Mouse (Mus musculus) spleen, adult 2 months (tissue): ENCODE data around the gene Gm20388.

Experiments used
- CTCF ChIP-seq: fragments of 200-500 bp; IDR thresholded peaks from 2 replicates; pipeline ENCODE4 v1.5.1; 2011; ENCODE audit warnings: mild to moderate bottlenecking, inconsistent platforms; ENCODE audit not compliant: insufficient read depth, insufficient read length, insufficient replicate concordance; ENCODE audit errors: extremely low read depth
- POLR2A ChIP-seq: fragments of 200-500 bp; IDR thresholded peaks from 2 replicates; pipeline ENCODE4 v1.6.1; 2011; ENCODE audit warnings: low read depth, low read length, inconsistent platforms

GRCm38 (mm10) chr8:121002871-121003539 is 1092.4 kb downstream of the Gm20388 start:
- TF ChIP-seq CTCF (no peak), POLR2A (no peak)
